Comparison of ENCODE assay signal across 7 mouse cellular contexts in genomic region chr16:18343778-18344177, GRCm38 (mm10). TPM values are rescaled to one million over a fixed set of nuclear protein-coding genes. Genes with fewer than 3 reads are reported as not detected.
DNase-seq lines count a peak whose midpoint lies in the region; ATAC-seq and TF ChIP-seq lines count a peak whose summit lies in the region.

No protein-coding gene starts in this region.

- WGBS in embryonic facial prominence, embryonic 12.5 days: 1% methylated on average over 38 of the region's 38 CpGs
- WGBS in kidney, adult 2 months: under 1% methylated on average over 38 of the region's 38 CpGs
- WGBS in limb, embryonic 12.5 days: under 1% methylated on average over 38 of the region's 38 CpGs
- 0% methylated on average over 38 of the region's 38 CpGs for WGBS in midbrain, embryonic 15.5 days
- whole genome bisulfite sequencing in spleen, adult 2 months: under 1% methylated on average over 38 of the region's 38 CpGs

- peaks cover 14% of the 10 kb centered on the region; the same call in 1 of the 2 replicates for H3K4me1 ChIP-seq in embryonic facial prominence, embryonic 12.5 days
- H3K4me1 ChIP-seq in kidney, adult 2 months (ENCODE audit: control insufficient read depth, insufficient read depth, low read length): peaks cover 10% of the 10 kb centered on the region; the same call in 1 of the 2 replicates
- peaks cover 16% of the 10 kb centered on the region for H3K4me1 ChIP-seq in limb, embryonic 12.5 days (replicated peaks)
- peaks cover 44% of the 10 kb centered on the region for H3K4me1 ChIP-seq in midbrain, embryonic 15.5 days
- H3K4me1 ChIP-seq in spleen, adult 2 months (ENCODE audit: control insufficient read depth, insufficient read depth, insufficient read length): peaks cover 6% of the 10 kb centered on the region; the same call in 1 of the 2 replicates

- peak overlapping the region; percentile 75 for H3K4me2 ChIP-seq in embryonic facial prominence, embryonic 12.5 days (replicated peaks)
- H3K4me2 ChIP-seq in limb, embryonic 12.5 days: peak overlapping the region; percentile 76
- H3K4me2 ChIP-seq in midbrain, embryonic 15.5 days: peak overlapping the region; percentile 67

- peaks cover 18% of the 10 kb centered on the region; the same call in 1 of the 2 replicates for H3K27me3 ChIP-seq in embryonic facial prominence, embryonic 12.5 days
- H3K27me3 ChIP-seq in kidney, adult 2 months (replicated peaks; ENCODE audit: control insufficient read depth, insufficient read depth, low read length): no peaks in the 10 kb centered on the region
- peaks cover 22% of the 10 kb centered on the region for H3K27me3 ChIP-seq in limb, embryonic 12.5 days
- H3K27me3 ChIP-seq in midbrain, embryonic 15.5 days (replicated peaks): no peaks in the 10 kb centered on the region
- H3K27me3 ChIP-seq in spleen, adult 2 months (ENCODE audit: control insufficient read depth, insufficient read depth, low read length): peaks cover 5% of the 10 kb centered on the region

- H3K9me3 ChIP-seq in embryonic facial prominence, embryonic 12.5 days: no peaks in the 10 kb centered on the region
- H3K9me3 ChIP-seq in limb, embryonic 12.5 days: no peaks in the 10 kb centered on the region
- H3K9me3 ChIP-seq in midbrain, embryonic 15.5 days: no peaks in the 10 kb centered on the region

- peak; percentile 88 for ATAC-seq in embryonic facial prominence, embryonic 12.5 days (ENCODE audit: insufficient number of reproducible peaks, insufficient read depth, low FRiP score, low TSS enrichment)
- peak; percentile 87 for ATAC-seq in limb, embryonic 12.5 days (ENCODE audit: insufficient number of reproducible peaks, insufficient read depth, low FRiP score, low TSS enrichment, low read depth)
- peak; percentile 91 for ATAC-seq in midbrain, embryonic 15.5 days (replicated peaks)

- peak; percentile 99 for DNase-seq in adrenal gland, postnatal 25 days
- peak; percentile 96 to 98 for DNase-seq in heart, adult 18-20 months
- peak; percentile 98 for DNase-seq in kidney, adult 2 months
- DNase-seq in spleen, adult 2 months (ENCODE audit: low read depth in 1 of 2, low spot score in 2 of 2): peak; percentile 85 to 97

- no peak for TF ChIP-seq CTCF in kidney, adult 2 months (conservative IDR thresholded peaks at IDR 0.05; ENCODE audit: insufficient read depth, insufficient read length, low read depth, low read length)
- TF ChIP-seq CTCF in spleen, adult 2 months (IDR thresholded peaks at IDR 0.05; ENCODE audit: extremely low read depth, insufficient read depth, insufficient read length, insufficient replicate concordance): no peak

- TF ChIP-seq POLR2A in kidney, adult 2 months (IDR thresholded peaks at IDR 0.05; ENCODE audit: low read depth, low read length): peak; percentile 50
- TF ChIP-seq POLR2A in spleen, adult 2 months (IDR thresholded peaks at IDR 0.05; ENCODE audit: low read depth, low read length): peak; percentile 73

- H3K36me3 ChIP-seq in embryonic facial prominence, embryonic 12.5 days: no peaks in the 10 kb centered on the region
- no peaks in the 10 kb centered on the region for H3K36me3 ChIP-seq in kidney, adult 2 months (ENCODE audit: control insufficient read depth, insufficient read depth, low read length)
- no peaks in the 10 kb centered on the region for H3K36me3 ChIP-seq in limb, embryonic 12.5 days
- no peaks in the 10 kb centered on the region for H3K36me3 ChIP-seq in midbrain, embryonic 15.5 days (replicated peaks)
- no peaks in the 10 kb centered on the region; the same call in 1 of the 2 replicates for H3K36me3 ChIP-seq in spleen, adult 2 months (ENCODE audit: control insufficient read depth, insufficient read depth, low read length)

- no peak overlapping the region for H3K27ac ChIP-seq in embryonic facial prominence, embryonic 12.5 days
- H3K27ac ChIP-seq in kidney, adult 2 months (ENCODE audit: insufficient read depth, low read depth, low read length): peak overlapping the region; percentile 71
- no peak overlapping the region for H3K27ac ChIP-seq in limb, embryonic 12.5 days
- H3K27ac ChIP-seq in midbrain, embryonic 15.5 days: peak overlapping the region; percentile 81
- H3K27ac ChIP-seq in spleen, adult 2 months (ENCODE audit: insufficient read depth, low read length): no peak overlapping the region; the same call in 1 of the 2 replicates

- peak overlapping the region; percentile 60 for H3K4me3 ChIP-seq in embryonic facial prominence, embryonic 12.5 days
- H3K4me3 ChIP-seq in kidney, adult 2 months (ENCODE audit: insufficient read depth, low read depth, low read length): peak overlapping the region; percentile 86
- peak overlapping the region; percentile 64 for H3K4me3 ChIP-seq in limb, embryonic 12.5 days (replicated peaks)
- H3K4me3 ChIP-seq in midbrain, embryonic 15.5 days: peak overlapping the region; percentile 74
- peak overlapping the region; percentile 63 for H3K4me3 ChIP-seq in spleen, adult 2 months (ENCODE audit: extremely low read depth, insufficient read depth, insufficient read length)

- peak overlapping the region; percentile 67 for H3K9ac ChIP-seq in embryonic facial prominence, embryonic 12.5 days
- H3K9ac ChIP-seq in limb, embryonic 12.5 days (replicated peaks): peak overlapping the region; percentile 52
- peak overlapping the region; percentile 51 for H3K9ac ChIP-seq in midbrain, embryonic 15.5 days

RNA-seq across cellular contexts. Expression of gene Tango2, which starts 4.1 kb away (rescaled TPM):
- total RNA-seq in adrenal gland, postnatal 25 days (2021): 39.4 and 57.3 TPM in 2 replicates
- polyA plus RNA-seq in embryonic facial prominence, embryonic 12.5 days (2016; fragmentation: Nextera tagmentation; extraction: Ambion mirVana): 22.5 and 30.1 TPM in 2 replicates
- total RNA-seq in heart, adult 18-20 months (2021): 100 to 1,000 TPM; 170 to 176 TPM
- polyA plus RNA-seq in kidney, adult 2 months (2012; rRNA removed): 147 and 158 TPM in 2 replicates
- 21.7 and 21.8 TPM in 2 replicates for polyA plus RNA-seq in limb, embryonic 12.5 days (2016; fragmentation: Nextera tagmentation; extraction: Ambion mirVana)
- polyA plus RNA-seq in midbrain, embryonic 15.5 days (2015; fragmentation: Nextera tagmentation; extraction: Ambion mirVana): 74.3 and 83.1 TPM in 2 replicates
- 29.4 and 31.1 TPM in 2 replicates for polyA plus RNA-seq in spleen, adult 2 months (2012; rRNA removed)

RNA-seq across cellular contexts. Expression of gene Arvcf, which starts 4.2 kb away (rescaled TPM):
- total RNA-seq in adrenal gland, postnatal 25 days (2021): 30.3 and 48.1 TPM in 2 replicates
- 44.4 and 47.0 TPM in 2 replicates for polyA plus RNA-seq in embryonic facial prominence, embryonic 12.5 days (2016; fragmentation: Nextera tagmentation; extraction: Ambion mirVana)
- 10 to 100 TPM; 13.1 to 15.1 TPM for total RNA-seq in heart, adult 18-20 months (2021)
- 94.2 and 98.5 TPM in 2 replicates for polyA plus RNA-seq in kidney, adult 2 months (2012; rRNA removed)
- 46.3 and 50.6 TPM in 2 replicates for polyA plus RNA-seq in limb, embryonic 12.5 days (2016; fragmentation: Nextera tagmentation; extraction: Ambion mirVana)
- 94.4 and 99.5 TPM in 2 replicates for polyA plus RNA-seq in midbrain, embryonic 15.5 days (2015; fragmentation: Nextera tagmentation; extraction: Ambion mirVana)
- polyA plus RNA-seq in spleen, adult 2 months (2012; rRNA removed): 55.9 and 57.1 TPM in 2 replicates

RNA-seq across cellular contexts. Expression of gene Dgcr8, which starts 54.7 kb away (rescaled TPM):
- total RNA-seq in adrenal gland, postnatal 25 days (2021): 37.2 and 39.0 TPM in 2 replicates
- polyA plus RNA-seq in embryonic facial prominence, embryonic 12.5 days (2016; fragmentation: Nextera tagmentation; extraction: Ambion mirVana): 40.1 and 40.2 TPM in 2 replicates
- 10 to 100 TPM; 10.9 to 12.4 TPM for total RNA-seq in heart, adult 18-20 months (2021)
- 11.9 and 13.2 TPM in 2 replicates for polyA plus RNA-seq in kidney, adult 2 months (2012; rRNA removed)
- polyA plus RNA-seq in limb, embryonic 12.5 days (2016; fragmentation: Nextera tagmentation; extraction: Ambion mirVana): 41.7 and 42.9 TPM in 2 replicates
- polyA plus RNA-seq in midbrain, embryonic 15.5 days (2015; fragmentation: Nextera tagmentation; extraction: Ambion mirVana): 37.5 and 38.9 TPM in 2 replicates
- polyA plus RNA-seq in spleen, adult 2 months (2012; rRNA removed): 20.4 and 21.9 TPM in 2 replicates

Comparison
In these comparisons a context has a peak if more than half of its experiments do, and no peak if none do; other contexts are left out.
1. H3K27ac ChIP-seq: peak in kidney, adult 2 months (single experiment) and midbrain, embryonic 15.5 days (single experiment); none in embryonic facial prominence, embryonic 12.5 days (single experiment), limb, embryonic 12.5 days (single experiment) and spleen, adult 2 months (single experiment).
2. Peak in every context shown above with its lines, with median percentiles within 50 percentile points of each other: DNase-seq, ATAC-seq, H3K4me2 ChIP-seq, H3K4me3 ChIP-seq and H3K9ac ChIP-seq.